Mouse (Mus musculus) heart, adult 2 months (tissue): ENCODE measurements around the gene Casr.

ENCODE experiments used
- CTCF ChIP-seq: fragments of 200-600 bp; IDR thresholded peaks from 2 replicates; pipeline ENCODE4 v1.8.1; 2022; ENCODE audit warnings: antibody characterized with exemption, mild to moderate bottlenecking, moderate library complexity
- POLR2A ChIP-seq: fragments of 200-500 bp; IDR thresholded peaks from 2 replicates; pipeline ENCODE4 v1.6.1; 2011; ENCODE audit warnings: mild to moderate bottlenecking, low read depth, low read length, control low read depth; ENCODE audit not compliant: insufficient read depth

GRCm38 (mm10) chr16:36587971-36588370 lies 26.0 kb upstream of the Casr start:
- TF ChIP-seq CTCF (no peak), POLR2A (no peak)
